Mouse (Mus musculus) lung, embryonic 16.5 days (tissue): ENCODE data around the gene Afmid. TPM values are rescaled to one million over a fixed set of nuclear protein-coding genes. Genes with fewer than 3 reads are reported as not detected.

Experiments
- ATAC-seq: fragments of 200-750 bp; cut with Nextera tagmentation; 2 replicates; pipeline ENCODE4 v1.8.0; 2017; ENCODE audit warnings: low read depth, mild to moderate bottlenecking, moderate library complexity
- H3K27ac ChIP-seq: fragments of 300-500 bp; sonication (generic); 2 replicates; pipeline ENCODE4 v1.5.1; 2014; ENCODE audit warnings: mild to moderate bottlenecking, control low read depth, low read length
- H3K27me3 ChIP-seq: fragments of 300-500 bp; sonication (generic); 2 replicates; pipeline ENCODE4 v1.6.1; 2014; ENCODE audit warnings: low read depth, low read length, mixed read lengths; ENCODE audit not compliant: control insufficient read depth, insufficient read depth
- H3K36me3 ChIP-seq: fragments of 300-500 bp; sonication (generic); 2 replicates; pipeline ENCODE4 v1.6.1; 2014; ENCODE audit warnings: low read length; ENCODE audit not compliant: control insufficient read depth, insufficient read depth
- H3K4me1 ChIP-seq: fragments of 300-500 bp; sonication (generic); replicated peaks from 2 replicates; pipeline ENCODE4 v1.6.1; 2014; ENCODE audit warnings: low read length, mixed read lengths; ENCODE audit not compliant: control insufficient read depth, insufficient read depth
- H3K4me2 ChIP-seq: fragments of 300-500 bp; sonication (generic); 2 replicates; pipeline ENCODE4 v1.6.1; 2014; ENCODE audit warnings: low read depth, low read length, control low read depth
- H3K4me3 ChIP-seq: fragments of 300-500 bp; sonication (generic); 2 replicates; pipeline ENCODE4 v1.5.1; 2014; ENCODE audit warnings: mild to moderate bottlenecking, low read length, control low read depth
- H3K9ac ChIP-seq: fragments of 300-500 bp; sonication (generic); 2 replicates; pipeline ENCODE4 v1.6.1; 2014; ENCODE audit warnings: low read length, control low read depth
- H3K9me3 ChIP-seq: fragments of 300-500 bp; sonication (generic); 2 replicates; pipeline ENCODE4 v1.6.1; 2016; ENCODE audit warnings: low read length; ENCODE audit not compliant: control insufficient read depth
- WGBS: fragments of 180-500 bp; shearing (Covaris S2); extraction: QIAGEN DNeasy Blood & Tissue Kit; methylation state at CpG from one replicate; pipeline ENCODE4 v1.1.7; 2014; 5-methylcytosine and 5-hydroxymethylcytosine counted together
- polyA plus RNA-seq: library from polyadenylated mRNA; unstranded; fragments of >200 nt; fragmentation: Nextera tagmentation; extraction: Ambion mirVana; gene quantifications from 2 replicates; pipeline ENCODE4 v1.2.1, GENCODE M21; 2015

Afmid gene
- polyA plus RNA-seq, 1 experiment from 2014 or later = 4.9 TPM

GRCm38 (mm10) chr11:117848271-117848984 lies 22.7 kb downstream of the Afmid start:
- peaks cover 23% of the 10 kb centered on the region for H3K4me1 ChIP-seq
- no peaks in the 10 kb centered on the region for H3K9me3 ChIP-seq
- peak overlapping the region; percentile 75 for H3K4me3 ChIP-seq
- H3K27ac ChIP-seq = peak overlapping the region; percentile 99
- peak; percentile 86 for ATAC-seq
- peak overlapping the region; percentile 89 for H3K9ac ChIP-seq
- H3K36me3 ChIP-seq = peaks cover 8% of the 10 kb centered on the region
- no peaks in the 10 kb centered on the region for H3K27me3 ChIP-seq
- H3K4me2 ChIP-seq = peak overlapping the region; percentile 60
- 4% methylated on average over 19 of the region's 19 CpGs for WGBS

- peaks cover 23% of the 10 kb centered on the region for H3K4me1 ChIP-seq
- H3K36me3 ChIP-seq = peaks cover 13% of the 10 kb centered on the region
- ATAC-seq = peak; percentile 97
- H3K27ac ChIP-seq = peak within 1 kb of the TSS; percentile 99
- WGBS = under 1% methylated on average over 51 of the region's 51 CpGs
- H3K9ac ChIP-seq = peak within 1 kb of the TSS; percentile 89
- H3K9me3 ChIP-seq = no peaks in the 10 kb centered on the region
- H3K4me3 ChIP-seq = peak within 1 kb of the TSS; percentile 75
- peak within 1 kb of the TSS; percentile 61 for H3K4me2 ChIP-seq
- no peaks in the 10 kb centered on the region for H3K27me3 ChIP-seq
Measured at GRCm38 (mm10) chr11:117848985-117849671, 23.4 kb downstream of the Afmid start, which contains the start of gene Birc5. Gene Birc5 (plus strand): TSS chr11:117849251.

- 77% methylated on average over 3 of the region's 3 CpGs for WGBS
- Histone ChIP-seq H3K36me3 (peaks cover 36% of the 10 kb centered on the region), H3K27ac (no peak overlapping the region), H3K9ac (no peak overlapping the region), H3K27me3 (no peaks in the 10 kb centered on the region), H3K4me1 (peaks cover 21% of the 10 kb centered on the region), H3K4me2 (no peak overlapping the region), H3K9me3 (no peaks in the 10 kb centered on the region), H3K4me3 (no peak overlapping the region)
- ATAC-seq = no peak
Measured at GRCm38 (mm10) chr11:117852875-117853274, 27.2 kb downstream of the Afmid start.

DNA sequence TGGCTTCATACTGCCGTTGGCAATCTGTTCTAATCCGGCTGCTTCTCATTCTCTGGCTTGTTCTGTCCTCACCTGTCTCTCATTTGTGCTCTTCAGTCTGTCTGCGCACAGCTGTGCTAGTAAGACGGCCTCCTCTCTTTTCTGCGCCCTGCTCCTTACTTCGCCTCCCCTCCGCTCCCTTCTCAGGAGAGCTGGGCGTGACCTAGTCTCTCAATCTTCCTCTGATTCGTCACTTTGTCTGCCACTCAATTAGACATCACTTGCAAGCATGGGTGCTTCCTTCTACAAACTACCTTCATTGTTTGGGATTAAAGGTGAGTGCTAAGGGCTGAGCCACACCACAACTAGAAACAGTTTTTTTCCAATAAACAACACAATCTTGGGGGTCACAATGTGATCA lies 28.5 kb downstream of the Afmid start:
- Histone ChIP-seq H3K4me1 (peaks cover 16% of the 10 kb centered on the region), H3K4me2 (no peak overlapping the region), H3K27ac (no peak overlapping the region), H3K9me3 (no peaks in the 10 kb centered on the region), H3K36me3 (peaks cover 36% of the 10 kb centered on the region), H3K9ac (no peak overlapping the region), H3K27me3 (peaks cover 7% of the 10 kb centered on the region), H3K4me3 (no peak overlapping the region)
- 91% methylated on average over 9 of the region's 9 CpGs for WGBS
- no peak for ATAC-seq

DNA sequence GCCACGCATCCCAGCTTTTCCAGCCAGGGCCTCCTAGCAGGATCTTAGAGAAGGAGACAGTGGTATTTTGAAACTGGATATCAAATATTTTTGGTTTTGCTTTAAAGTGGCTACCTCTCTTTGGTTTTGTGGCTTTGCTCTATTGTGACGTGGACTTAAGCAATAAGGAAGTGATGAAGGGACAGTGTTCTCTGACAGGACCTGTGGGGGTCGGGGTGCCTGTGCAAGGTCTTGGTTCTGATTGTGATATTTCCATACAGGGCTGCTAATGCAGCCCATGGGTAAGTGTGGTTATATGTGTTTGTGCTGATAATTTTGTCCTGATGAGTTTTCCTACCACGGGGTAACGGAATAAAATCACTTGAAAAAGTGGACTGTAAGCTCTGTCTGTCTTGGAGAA lies 29.6 kb downstream of the Afmid start:
- no peaks in the 10 kb centered on the region for H3K9me3 ChIP-seq
- no peak overlapping the region for H3K27ac ChIP-seq
- 96% methylated on average over 5 of the region's 5 CpGs for WGBS
- H3K4me1 ChIP-seq = peaks cover 7% of the 10 kb centered on the region
- peaks cover 36% of the 10 kb centered on the region for H3K36me3 ChIP-seq
- no peak overlapping the region for H3K4me3 ChIP-seq
- peaks cover 17% of the 10 kb centered on the region for H3K27me3 ChIP-seq
- no peak overlapping the region for H3K4me2 ChIP-seq
- no peak overlapping the region for H3K9ac ChIP-seq
- no peak for ATAC-seq

DNA sequence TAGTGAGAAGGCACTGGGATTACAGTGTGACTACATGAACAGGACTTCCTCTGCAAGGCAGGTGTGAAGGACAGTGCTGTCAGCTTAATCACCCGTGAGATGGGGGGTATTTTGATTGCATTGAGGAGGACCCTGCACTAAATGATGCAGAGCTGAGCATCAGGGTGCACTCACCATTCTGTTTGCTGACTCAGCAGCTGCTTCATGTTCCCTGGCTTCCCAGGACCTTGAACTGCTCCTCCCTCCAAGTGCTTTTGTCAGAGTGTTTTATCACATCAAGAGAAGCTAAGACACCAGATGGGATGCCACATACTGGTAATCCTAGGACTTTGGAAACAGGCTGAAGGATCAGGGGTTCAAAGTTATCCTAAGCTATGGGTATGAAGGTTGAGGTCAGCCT lies 30.3 kb downstream of the Afmid start:
- no peak overlapping the region for H3K4me3 ChIP-seq
- no peak overlapping the region for H3K27ac ChIP-seq
- ATAC-seq = no peak
- no peak overlapping the region for H3K9ac ChIP-seq
- peaks cover 36% of the 10 kb centered on the region for H3K36me3 ChIP-seq
- H3K4me1 ChIP-seq = peaks cover 2% of the 10 kb centered on the region
- no peak overlapping the region for H3K4me2 ChIP-seq
- H3K27me3 ChIP-seq = peaks cover 23% of the 10 kb centered on the region
- WGBS = 65% methylated on average over 1 of the region's 1 CpGs
- H3K9me3 ChIP-seq = no peaks in the 10 kb centered on the region

DNA sequence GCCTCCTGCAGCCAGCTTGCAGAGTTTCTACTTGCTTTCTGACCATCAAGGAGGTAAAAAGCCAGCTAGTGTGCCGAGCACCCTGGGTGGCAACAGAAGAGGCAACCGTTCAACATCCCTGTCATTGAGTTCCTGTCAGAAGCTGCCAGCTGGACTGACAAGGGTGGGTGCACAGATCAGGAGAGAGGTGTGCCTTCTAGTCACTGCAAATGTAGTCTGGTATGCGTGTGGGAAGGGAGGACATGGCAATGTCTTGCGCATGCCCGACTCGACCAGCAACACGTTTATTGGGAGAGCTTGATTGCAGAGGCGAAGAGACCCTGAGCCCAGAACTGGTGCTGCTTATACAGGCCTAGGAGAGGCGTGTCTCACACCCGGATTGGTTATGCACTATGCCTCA lies 31.7 kb downstream of the Afmid start:
- Histone ChIP-seq H3K36me3 (peaks cover 36% of the 10 kb centered on the region), H3K9ac (no peak overlapping the region), H3K27me3 (peaks cover 27% of the 10 kb centered on the region), H3K4me3 (no peak overlapping the region), H3K27ac (no peak overlapping the region), H3K4me2 (no peak overlapping the region), H3K9me3 (no peaks in the 10 kb centered on the region), H3K4me1 (no peaks in the 10 kb centered on the region)
- ATAC-seq = no peak
- 92% methylated on average over 10 of the region's 10 CpGs for WGBS

GRCm38 (mm10) chr11:117858392-117858791 lies 32.7 kb downstream of the Afmid start:
- Histone ChIP-seq H3K27ac (no peak overlapping the region), H3K4me3 (no peak overlapping the region), H3K4me1 (no peaks in the 10 kb centered on the region), H3K27me3 (peaks cover 27% of the 10 kb centered on the region), H3K36me3 (peaks cover 29% of the 10 kb centered on the region), H3K9me3 (no peaks in the 10 kb centered on the region), H3K4me2 (no peak overlapping the region), H3K9ac (no peak overlapping the region)
- ATAC-seq = no peak
- WGBS = 57% methylated on average over 3 of the region's 3 CpGs

DNA sequence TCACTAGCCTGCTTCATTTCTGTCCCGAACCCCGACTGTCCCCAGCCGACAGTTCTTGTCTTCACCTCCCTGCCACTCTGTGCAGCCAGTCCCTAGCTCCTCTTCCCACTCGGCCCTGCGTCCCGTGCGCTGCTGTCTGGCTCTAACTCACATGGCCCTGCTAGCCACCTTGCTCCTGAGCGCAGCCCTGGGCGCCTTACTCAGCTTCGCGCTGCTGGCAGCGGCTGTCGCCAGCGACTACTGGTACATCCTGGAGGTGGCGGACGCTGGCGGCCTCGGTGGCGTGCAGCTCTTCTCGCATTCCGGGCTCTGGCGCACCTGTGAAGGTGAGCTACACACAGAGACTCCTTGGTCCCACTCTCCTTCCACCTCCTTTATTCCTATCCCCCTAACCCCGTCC lies 34.9 kb downstream of the Afmid start, which contains the start of gene Tmem235:
TSS of gene Tmem235 (plus strand) at position 152 of the 400 bp plus-strand sequence.
- ATAC-seq = no peak
- Histone ChIP-seq H3K9ac (no peak within 1 kb of the TSS), H3K4me2 (no peak within 1 kb of the TSS), H3K4me1 (no peaks in the 10 kb centered on the region), H3K9me3 (no peaks in the 10 kb centered on the region), H3K4me3 (no peak within 1 kb of the TSS), H3K27ac (no peak within 1 kb of the TSS), H3K36me3 (peaks cover 20% of the 10 kb centered on the region), H3K27me3 (peaks cover 27% of the 10 kb centered on the region)
- WGBS = 6% methylated on average over 23 of the region's 23 CpGs
